Mouse (Mus musculus) embryonic facial prominence, embryonic 14.5 days (tissue): Measurements from ENCODE around the gene Tnrc6c. TPM values are rescaled to one million over a fixed set of nuclear protein-coding genes. Genes with fewer than 3 reads are reported as not detected.

Source experiments
- ATAC-seq: fragments of 200-750 bp; cut with Nextera tagmentation; 2 replicates; pipeline ENCODE4 v1.8.0; 2017; ENCODE audit warnings: low read depth, moderate number of reproducible peaks, moderate TSS enrichment
- DNase-seq: peaks from one replicate; pipeline ENCODE4 v3.0.0-alpha.2; 2015; ENCODE audit warnings: low spot score
- H3K27ac ChIP-seq: fragments of 300-500 bp; sonication (generic); replicated peaks from 2 replicates; pipeline ENCODE4 v1.5.1; 2014; ENCODE audit warnings: low read depth, mild to moderate bottlenecking, low read length, moderate library complexity
- H3K27me3 ChIP-seq: fragments of 300-500 bp; sonication (generic); replicated peaks from 2 replicates; pipeline ENCODE4 v1.6.1; 2014; ENCODE audit warnings: low read length; ENCODE audit not compliant: control insufficient read depth, insufficient read depth
- H3K36me3 ChIP-seq: fragments of 300-500 bp; sonication (generic); 2 replicates; pipeline ENCODE4 v1.6.1; 2014; ENCODE audit warnings: low read length, mixed read lengths; ENCODE audit not compliant: control insufficient read depth, insufficient read depth
- H3K4me1 ChIP-seq: fragments of 300-500 bp; sonication (generic); 2 replicates; pipeline ENCODE4 v1.6.1; 2014; ENCODE audit warnings: antibody characterized with exemption, low read length; ENCODE audit not compliant: control insufficient read depth, insufficient read depth
- H3K4me2 ChIP-seq: fragments of 300-500 bp; sonication (generic); 2 replicates; pipeline ENCODE4 v1.6.1; 2014; ENCODE audit warnings: low read depth, mild to moderate bottlenecking, low read length, moderate library complexity, mixed read lengths
- H3K4me3 ChIP-seq: fragments of 300-500 bp; sonication (generic); 2 replicates; pipeline ENCODE4 v1.5.1; 2014; ENCODE audit warnings: low read depth, mild to moderate bottlenecking, low read length
- H3K9ac ChIP-seq: fragments of 300-500 bp; sonication (generic); 2 replicates; pipeline ENCODE4 v1.6.1; 2014; ENCODE audit warnings: low read depth, mild to moderate bottlenecking, low read length, moderate library complexity, mixed read lengths
- H3K9me3 ChIP-seq: fragments of 300-500 bp; sonication (generic); 2 replicates; pipeline ENCODE4 v1.6.1; 2016; ENCODE audit warnings: low read length; ENCODE audit not compliant: control insufficient read depth
- WGBS: fragments of 180-500 bp; shearing (Covaris S2); extraction: QIAGEN DNeasy Blood & Tissue Kit; methylation state at CpG from one replicate; pipeline ENCODE4 v1.1.7; 2014; 5-methylcytosine and 5-hydroxymethylcytosine counted together
- polyA plus RNA-seq: library from polyadenylated mRNA; unstranded; fragments of >200 nt; fragmentation: Nextera tagmentation; extraction: Ambion mirVana; gene quantifications from 2 replicates; pipeline ENCODE4 v1.2.1, GENCODE M21; 2014

The Tnrc6c gene
- polyA plus RNA-seq, 1 experiment from 2014 or later, result 15.2 TPM

DNA sequence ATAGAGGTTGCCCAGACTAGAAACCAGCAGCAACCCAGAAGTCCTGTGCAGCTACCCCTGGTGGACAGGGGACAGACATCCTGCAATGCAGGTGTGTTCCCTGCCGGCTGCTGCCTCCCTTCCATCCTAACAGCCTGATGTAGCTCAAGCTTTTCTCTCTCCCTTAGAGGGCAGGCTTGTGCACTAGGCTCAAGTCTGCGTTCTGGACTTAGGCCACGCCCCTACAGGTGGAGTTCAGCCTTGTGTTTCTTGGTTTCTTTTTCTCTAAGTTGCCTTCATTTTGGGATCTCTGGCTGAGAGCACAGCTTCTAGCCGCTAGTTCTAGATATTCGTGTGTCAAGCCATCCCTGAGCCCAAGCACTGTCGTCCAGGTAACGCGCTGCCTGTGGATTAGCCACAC lies 31.9 kb downstream of the Tnrc6c start:
- Histone ChIP-seq H3K4me2 (no peak overlapping the region), H3K36me3 (no peaks in the 10 kb centered on the region), H3K27ac (no peak overlapping the region), H3K9ac (no peak overlapping the region), H3K4me3 (no peak overlapping the region), H3K4me1 (peaks cover 9% of the 10 kb centered on the region; the same call in 1 of the 2 replicates), H3K9me3 (no peaks in the 10 kb centered on the region), H3K27me3 (no peaks in the 10 kb centered on the region)
- 53% methylated on average over 8 of the region's 8 CpGs for WGBS
- ATAC-seq (no peak), DNase-seq (peak; percentile 56)

DNA sequence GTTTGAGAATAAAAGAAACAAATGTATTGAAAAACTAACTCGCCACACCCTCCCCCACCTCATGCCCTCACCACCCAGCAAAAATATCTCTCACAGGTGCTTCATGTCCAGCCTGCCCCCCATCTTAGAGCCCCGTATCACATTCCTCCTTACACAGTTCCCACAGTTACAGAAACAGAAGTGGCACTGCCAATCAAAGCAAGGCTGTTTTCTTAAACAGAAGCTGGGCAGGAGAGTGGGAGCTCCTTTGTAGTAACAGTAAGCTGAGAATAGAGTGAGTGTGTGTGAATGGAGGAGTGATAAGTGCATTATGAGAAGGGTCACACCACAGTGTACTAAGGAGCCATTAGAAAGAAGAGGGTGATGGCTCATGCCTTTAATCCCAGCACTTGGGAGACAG lies 34.5 kb downstream of the Tnrc6c start:
- no peak overlapping the region for H3K4me3 ChIP-seq
- H3K4me1 ChIP-seq, result peaks cover 9% of the 10 kb centered on the region; the same call in 1 of the 2 replicates
- no peaks in the 10 kb centered on the region for H3K27me3 ChIP-seq
- H3K27ac ChIP-seq, result no peak overlapping the region
- WGBS, result 66% methylated on average over 2 of the region's 2 CpGs
- H3K4me2 ChIP-seq, result no peak overlapping the region
- no peaks in the 10 kb centered on the region for H3K36me3 ChIP-seq
- no peak for ATAC-seq
- no peaks in the 10 kb centered on the region for H3K9me3 ChIP-seq
- H3K9ac ChIP-seq, result no peak overlapping the region
- no peak for DNase-seq

DNA sequence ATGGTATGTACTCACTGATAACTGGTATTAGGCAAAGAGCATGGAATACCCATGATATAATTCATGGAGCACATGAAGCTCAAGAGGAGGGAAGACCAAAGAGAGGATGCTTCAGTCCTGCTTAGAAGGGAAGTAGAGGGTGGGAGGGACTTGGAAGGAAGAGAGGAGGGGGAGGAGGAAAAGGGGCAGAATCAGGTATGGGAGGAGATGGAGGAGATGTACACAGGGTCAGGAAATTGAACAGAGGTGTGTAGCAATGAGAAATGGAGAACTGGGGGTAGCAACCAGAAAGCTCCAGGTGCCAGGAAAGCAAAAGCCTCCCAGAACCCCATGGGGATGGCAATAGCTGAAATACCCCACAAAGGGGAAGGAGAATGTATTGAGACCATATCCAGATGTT lies 37.2 kb downstream of the Tnrc6c start:
- ATAC-seq (no peak), DNase-seq (no peak)
- H3K27ac ChIP-seq, result no peak overlapping the region
- H3K36me3 ChIP-seq, result no peaks in the 10 kb centered on the region
- no peak overlapping the region for H3K4me2 ChIP-seq
- no peaks in the 10 kb centered on the region for H3K9me3 ChIP-seq
- no peaks in the 10 kb centered on the region for H3K27me3 ChIP-seq
- peaks cover 2% of the 10 kb centered on the region; the same call in 1 of the 2 replicates for H3K4me1 ChIP-seq
- H3K9ac ChIP-seq, result no peak overlapping the region
- no peak overlapping the region for H3K4me3 ChIP-seq

- H3K27me3 ChIP-seq, result no peaks in the 10 kb centered on the region
- no peak overlapping the region for H3K27ac ChIP-seq
- DNase-seq, result no peak
- H3K9ac ChIP-seq, result no peak overlapping the region
- no peak overlapping the region for H3K4me2 ChIP-seq
- no peaks in the 10 kb centered on the region for H3K36me3 ChIP-seq
- ATAC-seq, result no peak
- H3K9me3 ChIP-seq, result no peaks in the 10 kb centered on the region
- WGBS, result 87% methylated on average over 5 of the region's 5 CpGs
- H3K4me1 ChIP-seq, result peaks cover 5% of the 10 kb centered on the region; the same call in 1 of the 2 replicates
- H3K4me3 ChIP-seq, result no peak overlapping the region
Observed at GRCm38 (mm10) chr11:117694050-117694449, 40.0 kb downstream of the Tnrc6c start.

DNA sequence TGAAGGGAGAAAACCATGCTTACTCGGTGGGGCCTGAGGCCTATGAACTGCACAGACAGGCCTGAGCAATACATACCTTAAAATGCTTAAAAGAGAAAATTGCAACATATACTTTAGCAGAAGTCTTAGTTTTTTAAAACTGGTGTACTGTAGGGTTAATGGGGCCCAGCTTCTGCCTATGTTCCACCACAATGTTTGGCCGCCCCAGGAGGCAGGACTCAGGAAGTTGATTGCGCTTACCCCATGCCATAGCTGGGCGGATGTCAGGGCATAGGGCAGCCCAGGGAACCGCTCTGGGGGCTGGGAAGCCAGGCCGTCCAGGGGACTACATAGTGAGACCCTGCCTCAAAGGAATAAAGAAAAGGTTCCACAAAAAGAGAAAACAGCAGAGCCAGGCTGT lies 42.5 kb downstream of the Tnrc6c start:
- DNase-seq (no peak), ATAC-seq (no peak)
- WGBS, result 42% methylated on average over 6 of the region's 6 CpGs
- H3K9me3 ChIP-seq, result no peaks in the 10 kb centered on the region
- H3K4me1 ChIP-seq, result peaks cover 5% of the 10 kb centered on the region; the same call in 1 of the 2 replicates
- no peak overlapping the region for H3K9ac ChIP-seq
- H3K4me2 ChIP-seq, result no peak overlapping the region
- peak overlapping the region; percentile 35; the same call in 1 of the 2 replicates for H3K27ac ChIP-seq
- H3K27me3 ChIP-seq, result no peaks in the 10 kb centered on the region
- 0 out of 2 replicates have a peak, but pooled peaks cover 2% of the 10 kb centered on the region for H3K36me3 ChIP-seq
- H3K4me3 ChIP-seq, result no peak overlapping the region

GRCm38 (mm10) chr11:117700871-117701270 lies 46.8 kb downstream of the Tnrc6c start:
- Histone ChIP-seq H3K27ac (no peak overlapping the region), H3K4me1 (peaks cover 5% of the 10 kb centered on the region; the same call in 1 of the 2 replicates), H3K36me3 (peaks cover 24% of the 10 kb centered on the region), H3K4me2 (no peak overlapping the region), H3K27me3 (no peaks in the 10 kb centered on the region), H3K4me3 (no peak overlapping the region), H3K9ac (no peak overlapping the region), H3K9me3 (peaks cover 4% of the 10 kb centered on the region; the same call in 1 of the 2 replicates)
- DNase-seq (no peak), ATAC-seq (no peak)
- WGBS, result 75% methylated on average over 4 of the region's 4 CpGs

GRCm38 (mm10) chr11:117706267-117706666 lies 52.2 kb downstream of the Tnrc6c start:
- H3K27me3 ChIP-seq, result no peaks in the 10 kb centered on the region
- DNase-seq (no peak), ATAC-seq (no peak)
- H3K9me3 ChIP-seq, result peaks cover 4% of the 10 kb centered on the region; the same call in 1 of the 2 replicates
- H3K4me1 ChIP-seq, result no peaks in the 10 kb centered on the region
- H3K9ac ChIP-seq, result no peak overlapping the region
- no peak overlapping the region for H3K4me3 ChIP-seq
- H3K27ac ChIP-seq, result no peak overlapping the region
- no peak overlapping the region for H3K4me2 ChIP-seq
- 91% methylated on average over 2 of the region's 2 CpGs for WGBS
- H3K36me3 ChIP-seq, result peaks cover 24% of the 10 kb centered on the region

DNA sequence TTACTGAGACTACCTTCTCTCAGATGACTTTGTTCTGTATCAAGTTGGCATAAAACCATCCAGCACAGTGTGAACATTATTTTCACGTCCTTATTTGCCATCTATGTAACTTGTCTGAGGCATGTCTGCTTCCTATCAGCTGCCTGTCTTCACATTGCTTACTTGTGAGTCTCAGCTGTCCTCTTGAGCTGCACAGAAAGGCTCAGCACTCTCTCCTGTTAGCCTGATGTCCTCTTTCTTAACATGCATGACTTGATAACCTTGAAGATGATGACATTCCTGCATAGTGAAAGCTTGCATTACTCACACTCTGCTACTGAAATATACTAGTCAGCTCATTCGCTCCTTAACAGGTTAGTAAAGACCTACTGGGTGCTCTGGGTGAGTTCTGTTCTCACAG lies 53.1 kb downstream of the Tnrc6c start:
- H3K36me3 ChIP-seq, result peaks cover 20% of the 10 kb centered on the region
- DNase-seq (no peak), ATAC-seq (no peak)
- WGBS, result 77% methylated on average over 2 of the region's 2 CpGs
- H3K4me3 ChIP-seq, result no peak overlapping the region
- H3K9me3 ChIP-seq, result peaks cover 4% of the 10 kb centered on the region; the same call in 1 of the 2 replicates
- no peaks in the 10 kb centered on the region for H3K4me1 ChIP-seq
- no peak overlapping the region for H3K9ac ChIP-seq
- no peak overlapping the region for H3K27ac ChIP-seq
- H3K4me2 ChIP-seq, result no peak overlapping the region
- no peaks in the 10 kb centered on the region for H3K27me3 ChIP-seq

DNA sequence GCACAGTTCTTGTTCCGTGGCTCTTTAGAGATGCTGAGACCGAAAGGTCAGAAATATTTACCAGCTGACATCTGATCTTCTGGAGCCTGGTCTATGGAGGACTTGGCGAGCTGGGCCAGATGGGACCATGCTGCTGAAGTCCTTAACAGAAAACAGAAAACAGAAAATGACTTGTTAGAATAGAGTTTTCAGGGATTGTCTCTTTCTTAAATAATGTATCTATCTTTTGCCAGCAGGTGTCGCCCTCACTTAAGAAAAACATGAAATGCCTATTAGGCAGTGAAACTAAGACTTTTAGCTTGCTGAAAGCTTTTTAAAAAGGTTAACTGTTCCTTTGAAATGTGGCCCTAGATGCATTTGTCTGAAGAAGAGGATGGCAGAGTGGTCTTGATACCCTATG lies 55.2 kb downstream of the Tnrc6c start:
- peak overlapping the region; percentile 17; the same call in 1 of the 2 replicates for H3K27ac ChIP-seq
- H3K4me2 ChIP-seq, result no peak overlapping the region
- H3K4me1 ChIP-seq, result no peaks in the 10 kb centered on the region
- H3K27me3 ChIP-seq, result no peaks in the 10 kb centered on the region
- ATAC-seq (peak; percentile 37; the same call in 1 of the 2 replicates), DNase-seq (peak; percentile 87)
- H3K9me3 ChIP-seq, result no peaks in the 10 kb centered on the region
- WGBS, result 36% methylated on average over 4 of the region's 4 CpGs
- no peak overlapping the region for H3K9ac ChIP-seq
- peaks cover 18% of the 10 kb centered on the region for H3K36me3 ChIP-seq
- no peak overlapping the region for H3K4me3 ChIP-seq
